Mouse (Mus musculus) olfactory bulb, adult 2 months (tissue): ENCODE results near the gene Inca1. TPM values are rescaled to one million over a fixed set of nuclear protein-coding genes. Genes with fewer than 3 reads are reported as not detected.

ENCODE experiments used
- H3K27ac ChIP-seq: fragments of 200-500 bp; 2 replicates; pipeline ENCODE4 v1.5.1; 2012; ENCODE audit warnings: low read depth, low read length; ENCODE audit not compliant: insufficient read depth
- H3K4me1 ChIP-seq: fragments of 200-500 bp; 2 replicates; pipeline ENCODE4 v1.6.1; 2012; ENCODE audit warnings: low read length; ENCODE audit not compliant: control insufficient read depth, insufficient read depth
- H3K4me3 ChIP-seq: fragments of 200-500 bp; 2 replicates; pipeline ENCODE4 v1.5.1; 2012; ENCODE audit warnings: mild to moderate bottlenecking, low read depth, low read length, moderate library complexity; ENCODE audit not compliant: insufficient read depth
- CTCF ChIP-seq: fragments of 200-500 bp; IDR thresholded peaks from 2 replicates; pipeline ENCODE4 v1.5.1; 2012; ENCODE audit warnings: low read depth, mild to moderate bottlenecking, low read length, moderate library complexity; ENCODE audit not compliant: insufficient read depth
- POLR2A ChIP-seq: fragments of 200-500 bp; IDR thresholded peaks from 2 replicates; pipeline ENCODE4 v1.6.1; 2012; ENCODE audit warnings: mild to moderate bottlenecking, low read depth, low read length, moderate library complexity; ENCODE audit not compliant: insufficient read depth
- WGBS: fragments of 180-500 bp; shearing (Covaris S2); methylation state at CpG from one replicate; pipeline ENCODE4 v1.1.7; 2018; 5-methylcytosine and 5-hydroxymethylcytosine counted together
- polyA plus RNA-seq: library from polyadenylated mRNA; stranded (reverse); fragments of >200 nt; gene quantifications from 2 replicates; pipeline ENCODE4 v1.2.4, GENCODE M21; 2012; ENCODE audit warnings: low replicate concordance; ENCODE audit not compliant: missing spikeins, insufficient read depth, insufficient read length

Inca1 gene
- polyA plus RNA-seq, 1 experiment = not detected

DNA sequence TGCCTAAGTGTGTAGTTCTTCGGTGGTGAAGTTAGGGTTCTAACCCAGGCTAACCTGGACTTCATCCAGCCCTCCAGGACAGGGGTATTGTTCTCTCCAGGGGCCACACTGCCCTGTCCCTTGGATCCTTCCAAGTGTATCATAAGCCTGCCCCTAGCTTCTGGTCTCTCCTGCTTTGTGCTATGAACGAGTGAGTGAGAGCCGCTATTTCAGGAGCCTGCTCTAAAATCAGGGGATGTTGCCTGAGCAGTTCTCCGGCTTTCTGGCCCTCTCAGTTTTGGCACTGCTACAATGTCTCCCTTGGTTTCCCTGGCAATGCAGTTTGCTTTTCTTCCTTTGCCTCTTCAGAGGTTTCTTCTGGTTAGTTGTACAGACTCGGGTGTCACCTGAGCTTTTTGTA, 31.2 kb upstream of the Inca1 start:
- H3K4me3 ChIP-seq = no peak overlapping the region
- 19% methylated on average over 5 of the region's 5 CpGs for WGBS
- TF ChIP-seq POLR2A (no peak), CTCF (no peak)
- no peaks in the 10 kb centered on the region for H3K4me1 ChIP-seq
- peak overlapping the region; percentile 40 for H3K27ac ChIP-seq

DNA sequence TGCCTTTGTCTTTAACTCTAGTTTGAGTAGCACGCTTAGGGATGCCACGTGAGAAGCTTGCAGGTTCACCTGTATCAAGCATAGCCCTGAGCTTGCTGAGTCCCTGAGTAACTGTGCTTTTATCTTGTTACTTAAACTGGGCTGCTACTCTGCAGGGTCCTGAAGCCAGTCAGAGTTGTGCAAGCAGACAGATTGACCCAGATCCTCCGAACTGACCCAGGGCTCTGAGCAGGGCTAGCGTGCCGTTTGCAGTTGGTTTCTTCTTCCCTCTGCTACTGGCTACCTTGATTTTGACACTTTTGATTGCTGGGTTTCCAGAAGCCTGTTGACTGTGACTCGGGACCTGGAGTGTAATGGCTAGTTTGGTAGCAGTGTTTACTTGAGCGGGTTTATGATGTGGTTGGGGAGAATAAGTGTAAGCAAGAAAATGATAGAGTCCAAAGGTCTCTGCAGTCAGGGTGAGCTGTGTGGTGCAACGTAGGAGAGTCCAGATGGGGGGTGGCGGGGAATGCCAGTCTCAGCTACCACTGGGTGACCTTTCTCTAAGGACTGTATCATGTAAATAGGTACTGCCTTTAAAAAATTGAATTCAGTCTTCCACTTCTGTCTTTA, 30.6 kb upstream of the Inca1 start:
- no peak for TF ChIP-seq CTCF
- no peak for TF ChIP-seq POLR2A
- 64% methylated on average over 9 of the region's 9 CpGs for WGBS
- Histone ChIP-seq H3K27ac (0 out of 2 replicates have a peak overlapping the region, but pooled peaks have one; percentile 40), H3K4me3 (no peak overlapping the region), H3K4me1 (no peaks in the 10 kb centered on the region)

DNA sequence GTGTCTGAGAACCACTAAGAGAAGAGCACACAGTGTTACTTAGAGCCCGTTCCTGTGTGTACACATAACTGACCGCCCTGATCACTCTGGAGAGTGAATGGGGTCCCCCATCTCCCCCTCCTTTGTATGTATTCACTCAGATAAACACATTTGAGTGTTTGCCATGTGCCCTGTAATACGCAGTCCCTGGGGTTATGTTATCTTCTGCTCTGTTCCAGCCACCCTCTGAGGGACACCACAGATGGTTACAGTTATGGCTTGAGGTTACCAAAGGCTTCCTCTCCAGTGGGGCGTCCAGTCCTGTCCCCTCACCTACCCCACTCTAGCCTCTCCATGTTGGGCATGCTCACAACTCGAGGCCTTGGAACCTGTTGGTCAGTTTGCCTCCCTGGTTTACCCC, 27.4 kb upstream of the Inca1 start:
- TF ChIP-seq POLR2A (no peak), CTCF (no peak)
- 87% methylated on average over 5 of the region's 5 CpGs for WGBS
- H3K27ac ChIP-seq = no peak overlapping the region
- H3K4me3 ChIP-seq = no peak overlapping the region
- no peaks in the 10 kb centered on the region for H3K4me1 ChIP-seq

DNA sequence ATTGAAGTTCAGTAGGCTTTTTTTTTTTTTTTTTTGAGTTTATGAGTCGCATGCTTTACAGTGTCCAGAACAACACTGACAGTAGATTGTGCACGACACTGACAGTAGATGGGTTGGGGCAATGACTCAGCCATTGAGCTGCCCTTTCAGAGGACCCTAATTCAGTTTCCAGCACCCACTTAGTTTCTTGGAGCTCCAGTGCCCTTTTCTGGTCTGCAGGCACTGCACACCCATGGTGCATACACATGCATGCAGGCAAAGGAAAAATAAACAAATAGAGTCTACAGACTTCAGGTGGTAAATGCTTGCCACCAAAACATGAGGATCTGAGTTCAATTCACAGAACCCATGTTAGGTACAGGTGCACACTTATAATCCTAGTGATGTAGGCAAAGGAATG, 26.6 kb upstream of the Inca1 start:
- WGBS = 88% methylated on average over 2 of the region's 2 CpGs
- Histone ChIP-seq H3K27ac (no peak overlapping the region), H3K4me1 (no peaks in the 10 kb centered on the region), H3K4me3 (no peak overlapping the region)
- TF ChIP-seq CTCF = no peak
- no peak for TF ChIP-seq POLR2A

DNA sequence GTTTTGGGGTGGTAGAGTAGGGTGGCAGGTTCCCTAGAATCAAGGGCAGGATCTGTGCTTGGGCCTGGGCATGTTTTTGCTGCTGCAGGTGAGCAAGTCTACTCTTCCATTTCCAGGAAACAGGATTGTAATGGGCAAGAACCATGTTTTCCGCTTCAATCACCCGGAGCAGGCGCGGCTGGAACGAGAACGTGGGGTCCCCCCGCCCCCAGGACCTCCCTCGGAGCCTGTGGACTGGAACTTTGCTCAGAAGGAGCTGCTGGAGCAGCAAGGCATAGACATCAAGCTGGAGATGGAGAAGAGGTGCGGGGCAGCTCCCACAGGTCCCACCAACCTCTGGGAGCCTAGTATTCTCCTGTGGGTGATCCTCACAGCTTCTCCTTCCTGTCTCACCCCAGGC, 24.8 kb upstream of the Inca1 start:
- no peaks in the 10 kb centered on the region for H3K4me1 ChIP-seq
- TF ChIP-seq POLR2A (no peak), CTCF (no peak)
- H3K4me3 ChIP-seq = no peak overlapping the region
- WGBS = 87% methylated on average over 9 of the region's 9 CpGs
- H3K27ac ChIP-seq = no peak overlapping the region

DNA sequence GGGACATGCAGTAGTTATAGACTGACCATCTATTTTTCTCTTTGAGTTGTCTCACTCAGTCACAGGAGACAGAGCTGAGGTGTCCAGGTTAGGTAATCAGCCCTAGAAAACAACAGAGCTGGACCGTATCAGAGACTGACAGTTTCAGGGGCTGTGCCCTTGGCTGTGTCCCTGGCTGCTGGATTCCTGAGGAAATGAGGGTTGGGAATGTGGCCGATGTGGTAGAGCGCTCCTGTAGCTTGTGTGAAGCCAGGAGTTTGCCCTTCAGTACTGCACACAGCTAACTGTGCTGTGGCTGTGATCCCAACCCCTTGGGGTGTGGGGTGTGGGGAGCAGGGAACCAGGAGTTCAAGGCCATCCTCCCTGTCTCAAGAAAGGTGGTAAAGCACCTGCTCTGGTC, 21.1 kb upstream of the Inca1 start:
- H3K27ac ChIP-seq = no peak overlapping the region
- no peak overlapping the region for H3K4me3 ChIP-seq
- WGBS = 98% methylated on average over 3 of the region's 3 CpGs
- H3K4me1 ChIP-seq = no peaks in the 10 kb centered on the region
- TF ChIP-seq POLR2A (no peak), CTCF (no peak)

DNA sequence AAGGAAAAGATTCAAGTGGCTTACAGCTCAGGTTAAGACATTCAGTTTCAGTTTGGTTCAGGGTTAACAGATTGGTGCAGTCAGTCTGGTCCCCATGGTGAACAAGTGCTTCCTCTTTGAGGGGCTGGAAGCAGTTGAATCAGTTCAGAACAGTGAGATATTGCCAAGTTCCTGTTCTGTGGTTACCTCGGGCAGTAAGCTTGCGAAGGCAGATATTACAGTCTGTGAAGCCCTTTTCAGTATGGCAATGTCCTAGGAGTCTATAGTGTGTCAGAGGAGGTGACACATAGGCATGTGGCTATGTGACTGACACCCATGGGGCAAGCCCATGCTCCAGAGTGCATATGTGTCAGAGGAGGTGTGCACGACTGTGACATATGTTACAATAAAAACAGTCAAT, 20.6 kb upstream of the Inca1 start:
- TF ChIP-seq CTCF (no peak), POLR2A (no peak)
- H3K27ac ChIP-seq = no peak overlapping the region
- no peaks in the 10 kb centered on the region for H3K4me1 ChIP-seq
- H3K4me3 ChIP-seq = no peak overlapping the region
- WGBS = 87% methylated on average over 3 of the region's 3 CpGs

DNA sequence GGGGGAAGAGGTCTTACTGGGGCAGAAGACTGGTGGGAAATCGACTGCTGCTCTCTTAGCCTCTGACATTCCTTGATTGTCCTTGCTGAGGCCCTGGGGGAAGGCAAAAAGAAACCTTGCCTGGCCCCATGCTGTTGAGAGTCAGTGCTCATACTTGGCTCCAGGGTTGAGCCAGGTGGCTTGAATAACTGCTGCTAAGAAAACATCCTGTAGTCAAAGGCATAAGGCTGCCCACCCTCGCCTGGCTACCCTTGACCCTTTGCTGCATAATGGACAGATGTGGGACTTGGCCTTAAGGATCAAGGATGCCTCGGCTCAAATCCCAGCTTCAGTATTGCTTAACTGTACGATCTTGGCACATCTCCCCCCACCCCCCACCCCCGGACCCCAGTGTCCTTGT, 18.5 kb upstream of the Inca1 start:
- H3K4me3 ChIP-seq = no peak overlapping the region
- no peaks in the 10 kb centered on the region for H3K4me1 ChIP-seq
- no peak for TF ChIP-seq CTCF
- no peak for TF ChIP-seq POLR2A
- 69% methylated on average over 5 of the region's 5 CpGs for WGBS
- no peak overlapping the region for H3K27ac ChIP-seq

DNA sequence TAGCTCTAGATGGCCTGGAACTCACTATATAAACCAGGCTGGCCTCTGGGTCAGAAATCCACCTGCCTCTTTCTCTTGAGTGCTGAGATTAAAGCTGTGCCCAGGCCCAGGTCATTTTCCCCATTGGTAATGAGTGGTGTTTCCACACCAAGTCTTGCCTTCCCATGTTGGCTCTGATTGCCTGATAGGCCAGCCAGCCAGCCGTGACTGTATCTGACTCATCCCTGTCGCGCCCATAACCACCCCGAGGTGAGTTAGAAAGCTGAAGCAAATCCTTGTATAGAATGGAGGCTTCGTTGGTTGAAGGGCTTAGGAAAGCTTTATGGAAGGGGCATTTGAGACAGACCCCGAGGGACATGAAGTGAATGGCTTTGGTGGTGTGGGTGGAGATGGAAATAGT, 15.9 kb upstream of the Inca1 start:
- TF ChIP-seq POLR2A = no peak
- no peak for TF ChIP-seq CTCF
- no peak overlapping the region for H3K4me3 ChIP-seq
- no peak overlapping the region for H3K27ac ChIP-seq
- 62% methylated on average over 6 of the region's 6 CpGs for WGBS
- H3K4me1 ChIP-seq = peaks cover 3% of the 10 kb centered on the region; the same call in 1 of the 2 replicates

DNA sequence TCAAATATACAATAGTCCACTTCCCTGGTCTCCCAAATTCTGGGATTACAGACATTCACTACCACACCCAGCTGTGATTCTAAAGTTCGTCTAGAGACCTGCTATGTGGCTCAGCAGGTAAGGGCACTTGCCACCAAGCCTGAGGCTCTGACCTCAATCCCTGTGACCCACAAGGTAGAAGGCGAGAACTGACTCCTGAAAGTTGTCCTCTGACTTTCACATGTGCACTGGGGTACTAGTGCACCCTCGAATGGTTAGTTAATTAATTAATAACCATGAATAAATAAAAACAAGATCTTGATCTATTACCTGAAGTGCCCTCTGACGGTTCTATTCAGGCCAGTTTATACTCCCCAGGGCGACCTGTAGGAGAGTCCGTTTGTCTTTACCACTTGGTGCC, 13.3 kb upstream of the Inca1 start:
- peaks cover 3% of the 10 kb centered on the region; the same call in 1 of the 2 replicates for H3K4me1 ChIP-seq
- WGBS = 90% methylated on average over 6 of the region's 6 CpGs
- H3K27ac ChIP-seq = no peak overlapping the region
- no peak for TF ChIP-seq CTCF
- no peak for TF ChIP-seq POLR2A
- no peak overlapping the region for H3K4me3 ChIP-seq
